Mouse (Mus musculus) subcutaneous adipose tissue, adult 2 months (tissue): ENCODE results near the gene Chrna4. TPM values are rescaled to one million over a fixed set of nuclear protein-coding genes. Genes with fewer than 3 reads are reported as not detected.

Experiments used
- polyA plus RNA-seq: library from polyadenylated mRNA; depleted of rRNA; stranded (reverse); fragments of >200 nt; gene quantifications from 2 replicates; pipeline ENCODE4 v1.2.3, GENCODE M21; 2012; ENCODE audit warnings: low replicate concordance; rRNA removed

Chrna4 gene
- polyA plus RNA-seq = 0.20 and 0.33 TPM in 2 replicates

GRCm38 (mm10) chr2:181043437-181043836, at the start of gene Chrna4:
Gene Chrna4, minus strand, starts transcription at chr2:181043546.

GRCm38 (mm10) chr2:180986449-180986848, 56.9 kb downstream of the Chrna4 start, which contains the start of gene Col20a1:
Gene Col20a1, plus strand, starts transcription at chr2:180986535.

Other genes with a start within 250 kb of the Chrna4 start
- 38.6 and 63.9 TPM in 2 replicates for gene Ythdf1, start 122.6 kb downstream of the Chrna4 start, polyA plus RNA-seq
- not detected in 2 replicates for gene Birc7, start 114.5 kb downstream of the Chrna4 start, polyA plus RNA-seq
- 10.5 and 26.1 TPM in 2 replicates for gene Nkain4, start 88.8 kb downstream of the Chrna4 start, polyA plus RNA-seq
- gene Arfgap1, start 76.3 kb downstream of the Chrna4 start, polyA plus RNA-seq = 49.6 and 91.2 TPM in 2 replicates
- 1.7 and 3.8 TPM in 2 replicates for gene Col20a1, start 57.0 kb downstream of the Chrna4 start, polyA plus RNA-seq
- gene Kcnq2, start 91.8 kb upstream of the Chrna4 start, polyA plus RNA-seq = 0.06 and 0.20 TPM in 2 replicates
- 0.54 and 1.9 TPM in 2 replicates for gene Eef1a2, start 113.5 kb upstream of the Chrna4 start, polyA plus RNA-seq
- 136 and 163 TPM in 2 replicates for gene Ppdpf, start 143.7 kb upstream of the Chrna4 start, polyA plus RNA-seq
- 0.03 and 0.19 TPM in 2 replicates for gene Ptk6, start 159.2 kb upstream of the Chrna4 start, polyA plus RNA-seq
- gene Srms, start 169.6 kb upstream of the Chrna4 start, polyA plus RNA-seq = 0.71 and 2.8 TPM in 2 replicates
- 0.27 and 0.50 TPM in 2 replicates for gene Fndc11, start 176.5 kb upstream of the Chrna4 start, polyA plus RNA-seq
- gene Helz2, start 198.5 kb upstream of the Chrna4 start, polyA plus RNA-seq = 34.6 and 36.2 TPM in 2 replicates
- gene Gmeb2, start 244.5 kb upstream of the Chrna4 start, polyA plus RNA-seq = 15.7 and 22.0 TPM in 2 replicates